Mouse (Mus musculus) hindbrain, embryonic 10.5 days (tissue): ENCODE data around the gene Ints13. TPM values are rescaled to one million over a fixed set of nuclear protein-coding genes. Genes with fewer than 3 reads are reported as not detected.
"Not testable (repeated sequence)": the region's sequence is repeated elsewhere in the genome, so short reads cannot be mapped to it uniquely, and the experiment has no call there.

Source experiments
- DNase-seq: peaks from one replicate; pipeline ENCODE4 v3.0.0-alpha.2; 2017; ENCODE audit warnings: low spot score
- H3K27ac ChIP-seq: fragments of 300-500 bp; sonication (generic); 2 replicates; pipeline ENCODE4 v1.5.1; 2016; ENCODE audit warnings: mild to moderate bottlenecking, moderate library complexity
- H3K27me3 ChIP-seq: fragments of 300-500 bp; sonication (generic); 2 replicates; pipeline ENCODE4 v1.6.1; 2016; ENCODE audit warnings: mild to moderate bottlenecking; ENCODE audit not compliant: poor library complexity, insufficient read depth, severe bottlenecking
- H3K36me3 ChIP-seq: fragments of 300-500 bp; sonication (generic); 2 replicates; pipeline ENCODE4 v1.6.1; 2016; ENCODE audit warnings: mild to moderate bottlenecking, moderate library complexity
- H3K4me1 ChIP-seq: fragments of 300-500 bp; sonication (generic); replicated peaks from 2 replicates; pipeline ENCODE4 v1.6.1; 2016; ENCODE audit warnings: mild to moderate bottlenecking
- H3K4me3 ChIP-seq: fragments of 300-500 bp; sonication (generic); 2 replicates; pipeline ENCODE4 v1.5.1; 2016; ENCODE audit warnings: mild to moderate bottlenecking, moderate library complexity
- H3K9me3 ChIP-seq: fragments of 300-500 bp; sonication (generic); 2 replicates; pipeline ENCODE4 v1.6.1; 2016; ENCODE audit warnings: mild to moderate bottlenecking, moderate library complexity
- WGBS: fragments of 180-500 bp; shearing (Covaris S2); methylation state at CpG from one replicate; pipeline ENCODE4 v1.1.7; 2016; 5-methylcytosine and 5-hydroxymethylcytosine counted together
- polyA plus RNA-seq: library from polyadenylated mRNA; unstranded; fragments of >200 nt; fragmentation: Nextera tagmentation; extraction: Ambion mirVana; gene quantifications from 2 replicates; pipeline ENCODE4 v1.2.1, GENCODE M21; 2016

The Ints13 gene
- polyA plus RNA-seq, 1 experiment from 2014 or later: 71.8 TPM

GRCm38 (mm10) chr6:146578586-146578985 lies 951 bp upstream of the Ints13 start:
- Histone ChIP-seq H3K27me3 (no peaks in the 10 kb centered on the region), H3K9me3 (no peaks in the 10 kb centered on the region), H3K27ac (peak overlapping the region; percentile 98), H3K36me3 (0 out of 2 replicates have a peak, but pooled peaks cover 13% of the 10 kb centered on the region), H3K4me3 (peak overlapping the region; percentile 95), H3K4me1 (peaks cover 41% of the 10 kb centered on the region)
- WGBS: 20% methylated on average over 7 of the region's 7 CpGs
- DNase-seq: no peak

DNA sequence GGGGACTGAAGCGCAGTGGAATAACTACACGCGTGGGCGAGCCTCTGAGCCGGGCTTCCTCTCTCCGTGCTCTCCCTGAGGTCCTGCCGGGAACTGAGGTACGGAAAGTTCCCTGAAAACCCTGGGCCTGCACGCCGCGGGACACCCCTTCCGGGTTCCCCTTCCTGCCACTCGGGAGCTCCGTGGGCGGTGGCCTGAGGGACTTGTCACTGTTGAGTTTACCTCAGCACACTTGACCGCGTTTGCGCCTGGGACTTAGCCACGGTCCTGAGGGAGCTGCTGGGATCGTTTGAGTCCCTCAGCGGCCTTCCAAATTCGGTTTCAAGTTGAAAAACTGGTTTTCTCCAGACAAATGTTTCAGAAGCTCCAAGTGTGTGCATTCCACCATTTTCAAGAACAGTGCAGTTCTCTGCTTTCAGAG lies 486 bp upstream of the Ints13 start:
- H3K27me3 ChIP-seq: no peaks in the 10 kb centered on the region
- peak overlapping the region; percentile 98 for H3K27ac ChIP-seq
- H3K4me3 ChIP-seq: peak overlapping the region; percentile 95
- H3K36me3 ChIP-seq: 0 out of 2 replicates have a peak, but pooled peaks cover 13% of the 10 kb centered on the region
- WGBS: under 1% methylated on average over 22 of the region's 22 CpGs
- peaks cover 41% of the 10 kb centered on the region for H3K4me1 ChIP-seq
- H3K9me3 ChIP-seq: no peaks in the 10 kb centered on the region
- DNase-seq: no peak

DNA sequence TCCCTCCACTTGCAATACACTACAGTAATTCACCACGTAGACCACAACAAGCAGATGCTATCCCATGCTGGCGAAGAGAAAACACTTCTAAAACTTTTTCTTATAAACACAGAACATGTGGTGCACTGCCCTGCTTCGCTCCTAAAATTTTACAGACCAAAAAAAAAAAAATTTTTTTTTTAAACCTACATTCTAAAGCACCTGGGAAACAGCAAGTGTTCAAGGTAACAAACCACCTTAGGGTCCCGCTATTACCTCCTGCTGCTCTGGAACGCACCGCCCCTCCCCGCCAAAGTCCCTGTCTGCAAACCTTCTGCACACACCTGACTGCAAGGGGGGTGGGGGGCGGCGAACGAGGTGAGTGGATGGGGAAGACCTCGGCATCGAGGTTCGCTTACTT lies 732 bp downstream of the Ints13 start, which contains the start of gene Fgfr1op2:
Fgfr1op2 (plus strand) TSS at position 301 of the 400 bp plus-strand sequence.
- Histone ChIP-seq H3K9me3 (no peaks in the 10 kb centered on the region), H3K36me3 (0 out of 2 replicates have a peak, but pooled peaks cover 13% of the 10 kb centered on the region), H3K27ac (peak within 1 kb of the TSS; percentile 98), H3K4me3 (peak within 1 kb of the TSS; percentile 95), H3K27me3 (no peaks in the 10 kb centered on the region), H3K4me1 (peaks cover 41% of the 10 kb centered on the region)
- 2% methylated on average over 13 of the region's 13 CpGs for WGBS
- no peak for DNase-seq

- Histone ChIP-seq H3K36me3 (peaks cover 35% of the 10 kb centered on the region; the same call in 1 of the 2 replicates), H3K9me3 (no peaks in the 10 kb centered on the region), H3K4me3 (no peak overlapping the region), H3K27ac (no peak overlapping the region), H3K4me1 (peaks cover 22% of the 10 kb centered on the region), H3K27me3 (no peaks in the 10 kb centered on the region)
- DNase-seq: no peak
Measured at GRCm38 (mm10) chr6:146572073-146572472, 5.6 kb downstream of the Ints13 start.

DNA sequence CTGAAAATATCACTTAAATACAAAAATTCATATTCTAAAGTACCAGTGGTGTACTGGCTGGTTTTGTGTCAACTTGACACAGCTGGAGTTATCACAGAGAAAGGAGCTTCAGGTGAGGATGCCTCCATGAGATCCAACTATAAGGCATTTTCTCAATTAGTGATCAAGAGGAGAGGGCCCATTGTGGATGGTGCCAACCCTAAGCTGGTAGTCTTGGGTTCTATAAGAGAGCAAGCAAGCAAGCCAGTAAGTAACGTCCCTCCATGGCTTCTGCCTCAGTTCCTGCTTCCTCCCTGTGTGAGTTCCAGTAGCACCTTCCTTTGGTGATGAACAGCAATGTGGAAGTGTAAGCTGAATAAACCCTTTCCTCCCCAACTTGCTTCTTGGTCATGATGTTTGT lies 15.2 kb downstream of the Ints13 start:
- H3K9me3 ChIP-seq, H3K4me1 ChIP-seq, H3K27me3 ChIP-seq, H3K4me3 ChIP-seq, H3K27ac ChIP-seq, DNase-seq: not testable (repeated sequence)
- H3K36me3 ChIP-seq: peaks cover 76% of the 10 kb centered on the region
- WGBS: 88% methylated on average over 1 of the region's 1 CpGs

GRCm38 (mm10) chr6:146551326-146551725 lies 26.3 kb downstream of the Ints13 start:
- Histone ChIP-seq H3K4me1 (no peaks in the 10 kb centered on the region), H3K27ac (no peak overlapping the region), H3K36me3 (peaks cover 98% of the 10 kb centered on the region), H3K4me3 (no peak overlapping the region), H3K27me3 (no peaks in the 10 kb centered on the region), H3K9me3 (no peaks in the 10 kb centered on the region)
- DNase-seq: no peak

DNA sequence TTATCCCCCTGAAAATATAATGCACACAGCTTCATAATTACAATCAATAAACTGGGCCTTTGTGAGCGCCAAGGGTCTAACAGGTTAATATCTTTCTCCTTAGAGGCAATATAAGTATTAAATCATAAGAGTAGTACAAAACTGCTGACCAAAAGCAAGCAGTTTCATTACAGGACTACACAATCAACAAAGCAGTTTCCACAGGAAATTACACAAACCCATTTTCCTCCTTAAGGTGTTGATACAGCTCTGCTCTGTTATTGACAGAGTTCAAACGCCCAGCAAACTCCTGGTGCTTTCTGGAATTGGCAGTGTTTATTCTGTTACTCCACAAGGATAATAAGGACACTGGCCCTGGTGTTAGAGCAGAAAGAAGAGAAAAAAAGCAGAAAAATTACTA lies 27.2 kb downstream of the Ints13 start:
- Histone ChIP-seq H3K36me3 (peaks cover 98% of the 10 kb centered on the region), H3K9me3 (no peaks in the 10 kb centered on the region), H3K27ac (no peak overlapping the region), H3K4me1 (no peaks in the 10 kb centered on the region), H3K4me3 (no peak overlapping the region), H3K27me3 (no peaks in the 10 kb centered on the region)
- 89% methylated on average over 2 of the region's 2 CpGs for WGBS
- DNase-seq: no peak

- Histone ChIP-seq H3K9me3 (no peaks in the 10 kb centered on the region), H3K4me1 (no peaks in the 10 kb centered on the region), H3K27ac (no peak overlapping the region), H3K27me3 (no peaks in the 10 kb centered on the region), H3K36me3 (peaks cover 53% of the 10 kb centered on the region), H3K4me3 (no peak overlapping the region)
- DNase-seq: no peak
- WGBS: 90% methylated on average over 5 of the region's 5 CpGs
Measured at GRCm38 (mm10) chr6:146545289-146545865, 32.3 kb downstream of the Ints13 start.

GRCm38 (mm10) chr6:146544622-146545021 lies 33.0 kb downstream of the Ints13 start:
- Histone ChIP-seq H3K27ac (no peak overlapping the region), H3K4me1 (no peaks in the 10 kb centered on the region), H3K27me3 (no peaks in the 10 kb centered on the region), H3K36me3 (peaks cover 46% of the 10 kb centered on the region), H3K9me3 (no peaks in the 10 kb centered on the region), H3K4me3 (no peak overlapping the region)
- DNase-seq: no peak
- WGBS: 98% methylated on average over 1 of the region's 1 CpGs

- Histone ChIP-seq H3K36me3 (peaks cover 5% of the 10 kb centered on the region; the same call in 1 of the 2 replicates), H3K9me3 (peaks cover 3% of the 10 kb centered on the region; the same call in 1 of the 2 replicates)
- 78% methylated on average over 3 of the region's 3 CpGs for WGBS
Measured at GRCm38 (mm10) chr6:146540386-146540785, 37.2 kb downstream of the Ints13 start.

DNA sequence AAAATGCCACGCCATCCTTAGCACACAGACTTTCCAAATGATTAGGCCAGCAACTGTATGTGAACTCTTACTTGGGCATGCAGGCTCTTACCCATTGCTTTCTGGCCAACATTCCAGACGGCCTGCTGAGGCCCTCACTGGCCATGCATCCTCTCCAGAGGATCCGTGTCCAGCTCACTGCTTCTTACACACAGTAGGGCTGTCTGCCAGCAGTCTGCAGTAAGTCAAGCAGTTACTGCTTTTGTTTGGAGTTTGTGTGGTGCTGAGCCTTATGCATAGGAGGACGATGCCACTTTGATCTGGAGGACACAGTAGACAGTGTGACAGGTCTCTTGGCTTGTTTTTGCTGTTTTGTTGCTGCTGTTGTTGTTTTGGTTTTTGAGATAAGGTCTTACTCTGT lies 39.0 kb downstream of the Ints13 start:
- Histone ChIP-seq H3K27me3 (no peaks in the 10 kb centered on the region), H3K36me3 (no peaks in the 10 kb centered on the region), H3K9me3 (peaks cover 3% of the 10 kb centered on the region; the same call in 1 of the 2 replicates), H3K4me3 (no peak overlapping the region), H3K27ac (no peak overlapping the region), H3K4me1 (no peaks in the 10 kb centered on the region)
- whole genome bisulfite sequencing: 66% methylated on average over 4 of the region's 4 CpGs
- DNase-seq: no peak

More at GRCm38 (mm10) chr6:146540386-146540785, 37.2 kb downstream of the Ints13 start:
- DNase-seq: no peak
- Histone ChIP-seq H3K4me1 (no peaks in the 10 kb centered on the region), H3K27ac (no peak overlapping the region), H3K4me3 (no peak overlapping the region), H3K27me3 (no peaks in the 10 kb centered on the region)

GRCm38 (mm10) chr6:146538071-146538470 lies 39.6 kb downstream of the Ints13 start:
- DNase-seq: no peak
- no peak overlapping the region for H3K27ac ChIP-seq
- 73% methylated on average over 2 of the region's 2 CpGs for WGBS
- H3K9me3 ChIP-seq: peaks cover 3% of the 10 kb centered on the region; the same call in 1 of the 2 replicates
- H3K4me1 ChIP-seq: no peaks in the 10 kb centered on the region
- no peaks in the 10 kb centered on the region for H3K27me3 ChIP-seq
- H3K36me3 ChIP-seq: no peaks in the 10 kb centered on the region
- H3K4me3 ChIP-seq: no peak overlapping the region

- WGBS: 86% methylated on average over 4 of the region's 4 CpGs
- Histone ChIP-seq H3K27me3 (no peaks in the 10 kb centered on the region), H3K4me1 (no peaks in the 10 kb centered on the region), H3K27ac (no peak overlapping the region), H3K36me3 (no peaks in the 10 kb centered on the region), H3K9me3 (peaks cover 3% of the 10 kb centered on the region; the same call in 1 of the 2 replicates), H3K4me3 (no peak overlapping the region)
- DNase-seq: no peak
Measured at GRCm38 (mm10) chr6:146537111-146537510, 40.5 kb downstream of the Ints13 start.
